Mouse (Mus musculus) MEL (cell line): ENCODE results near the gene Tssk6.

ENCODE experiments used
- CHD2 ChIP-seq: IDR thresholded peaks from 2 replicates; pipeline ENCODE4 v1.6.1; 2011; ENCODE audit warnings: low read length, improper control_type of control experiment
- CTCF ChIP-seq, 3 experiments: IDR thresholded peaks in 2 of 3; conservative IDR thresholded peaks in 1 of 3; 2 replicates each; pipeline ENCODE4 v1.5.1; 2011 to 2012; ENCODE audit warnings: low read length in 3 of 3, low read depth in 2 of 3, mild to moderate bottlenecking in 2 of 3, improper control_type of control experiment in 1 of 3, inconsistent platforms in 1 of 3, mixed read lengths in 1 of 3, moderate library complexity in 1 of 3; ENCODE audit not compliant: control insufficient read depth in 1 of 3, insufficient read depth in 1 of 3, poor library complexity in 1 of 3, severe bottlenecking in 1 of 3
- GABPA ChIP-seq: IDR thresholded peaks from 2 replicates; pipeline ENCODE4 v1.6.1; 2012; ENCODE audit warnings: low read depth, mild to moderate bottlenecking, inconsistent platforms, low read length, improper control_type of control experiment, moderate library complexity
- JUND ChIP-seq: IDR thresholded peaks from 2 replicates; pipeline ENCODE4 v1.6.1; 2011; ENCODE audit warnings: low read depth, mild to moderate bottlenecking, improper control_type of control experiment, low read length
- MAX ChIP-seq: IDR thresholded peaks from 2 replicates; pipeline ENCODE4 v1.6.1; 2011; ENCODE audit warnings: low read length, improper control_type of control experiment
- POLR2A ChIP-seq, 2 experiments: IDR thresholded peaks; 2 replicates each; pipeline ENCODE4 v1.6.1; 2011 to 2012; ENCODE audit warnings: low read length in 2 of 2, mild to moderate bottlenecking in 2 of 2, control low read depth in 1 of 2, improper control_type of control experiment in 1 of 2, low read depth in 1 of 2, moderate library complexity in 1 of 2; ENCODE audit not compliant: control insufficient read depth in 1 of 2, insufficient read depth in 1 of 2, poor library complexity in 1 of 2
- POLR2AphosphoS2 ChIP-seq: IDR thresholded peaks from 2 replicates; pipeline ENCODE4 v1.6.1; 2011; ENCODE audit warnings: low read length, improper control_type of control experiment
- RCOR1 ChIP-seq: IDR thresholded peaks from 2 replicates; pipeline ENCODE4 v1.6.1; 2012; ENCODE audit warnings: low read depth, mild to moderate bottlenecking, inconsistent platforms, low read length, improper control_type of control experiment
- USF2 ChIP-seq, 2 experiments: IDR thresholded peaks; 2 replicates each; pipeline ENCODE4 v1.6.1; 2011 to 2012; ENCODE audit warnings: improper control_type of control experiment in 2 of 2, low read length in 2 of 2, borderline replicate concordance in 1 of 2, inconsistent platforms in 1 of 2, low read depth in 1 of 2, mild to moderate bottlenecking in 1 of 2; ENCODE audit not compliant: insufficient read depth in 1 of 2

DNA sequence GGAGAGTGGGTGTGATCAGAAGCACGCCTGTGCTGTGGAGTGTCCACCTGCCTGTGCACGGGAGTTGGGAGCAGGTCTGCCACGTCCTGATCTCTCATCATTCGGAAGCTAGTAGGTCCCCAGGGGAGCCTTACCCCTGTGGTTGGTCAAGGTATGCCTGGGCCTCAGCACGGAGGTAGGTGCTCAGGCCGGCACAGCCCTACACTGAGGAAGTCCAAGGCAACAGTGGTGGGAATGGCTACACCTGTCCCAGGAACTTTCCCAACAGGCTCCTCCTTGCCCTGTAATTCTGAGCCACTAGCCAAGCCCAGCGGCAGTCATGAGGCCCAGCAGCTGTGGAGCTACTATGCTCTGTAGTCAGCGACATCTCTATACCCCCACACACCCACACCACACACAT is 22.3 kb upstream of the Tssk6 start:
- TF ChIP-seq JUND (no peak), CHD2 (no peak), MAX (no peak), GABPA (no peak), CTCF (IDR thresholded peaks at IDR 0.05 in 2 of 3, conservative IDR thresholded peaks at IDR 0.05 in 1 of 3; ENCODE audit: control insufficient read depth in 1 of 3, insufficient read depth in 1 of 3, low read depth in 2 of 3, low read length in 3 of 3, poor library complexity in 1 of 3, severe bottlenecking in 1 of 3) (no peak), POLR2AphosphoS2 (no peak), RCOR1 (no peak), USF2 (IDR thresholded peaks at IDR 0.05; ENCODE audit: borderline replicate concordance in 1 of 2, insufficient read depth in 1 of 2, low read depth in 1 of 2, low read length in 2 of 2) (no peak), POLR2A (IDR thresholded peaks at IDR 0.05; ENCODE audit: control insufficient read depth in 1 of 2, insufficient read depth in 1 of 2, low read depth in 1 of 2, low read length in 2 of 2, poor library complexity in 1 of 2) (no peak)
